Mouse (Mus musculus) spleen, postnatal 0 days (tissue): ENCODE results near the gene Daw1. TPM values are rescaled to one million over a fixed set of nuclear protein-coding genes. Genes with fewer than 3 reads are reported as not detected.

Source experiments
- polyA plus RNA-seq: library from polyadenylated mRNA; unstranded; fragments of >200 nt; fragmentation: Nextera tagmentation; extraction: Ambion mirVana; gene quantifications from 2 replicates; pipeline ENCODE4 v1.2.1, GENCODE M21; 2015

Gene Daw1
- not detected in 2 replicates for polyA plus RNA-seq

GRCm38 (mm10) chr1:83159603-83160002 lies at the start of gene Daw1:
Gene Daw1 (plus strand): TSS chr1:83159752.

GRCm38 (mm10) chr1:83116447-83117137 lies 43.0 kb upstream of the Daw1 start, which contains the start of gene Ccl20:
Gene Ccl20 (plus strand): TSS chr1:83116766.

Other genes with a start within 250 kb of the Daw1 start
- gene A030005L19Rik, start 246.4 kb upstream of the Daw1 start, polyA plus RNA-seq, result 0.31 and 0.55 TPM in 2 replicates
- gene A030014E15Rik, start 234.8 kb upstream of the Daw1 start, polyA plus RNA-seq, result not detected in 2 replicates
- not detected in 2 replicates for gene Gm6217, start 228.4 kb upstream of the Daw1 start, polyA plus RNA-seq
- gene A030003K21Rik, start 216.4 kb upstream of the Daw1 start, polyA plus RNA-seq, result not detected in 2 replicates
- not detected in 2 replicates for gene Gm7544, start 203.7 kb upstream of the Daw1 start, polyA plus RNA-seq
- gene Gm47955, start 199.5 kb upstream of the Daw1 start, polyA plus RNA-seq, result not detected in 2 replicates
- not detected in 2 replicates for gene Gm47959, start 159.2 kb upstream of the Daw1 start, polyA plus RNA-seq
- 0.06 TPM in 2 replicates for gene Slc19a3, start 121.3 kb upstream of the Daw1 start, polyA plus RNA-seq
- not detected in 2 replicates for gene Krtap28-10, start 117.3 kb upstream of the Daw1 start, polyA plus RNA-seq
- not detected in 2 replicates for gene Gm47969, start 114.8 kb upstream of the Daw1 start, polyA plus RNA-seq
- gene A030005K14Rik, start 100.4 kb upstream of the Daw1 start, polyA plus RNA-seq, result not detected in 2 replicates
- not detected in 2 replicates for gene Krtap28-13, start 98.8 kb upstream of the Daw1 start, polyA plus RNA-seq
- not detected in 2 replicates for gene Ccl20, start 43.0 kb upstream of the Daw1 start, polyA plus RNA-seq
- not detected in 2 replicates for gene Sphkap, start 248.4 kb downstream of the Daw1 start, polyA plus RNA-seq